Comparison of ENCODE assay signal across 8 mouse cellular contexts in genomic region chr13:96431595-96432156, GRCm38 (mm10). TPM values are rescaled to one million over a fixed set of nuclear protein-coding genes. Genes with fewer than 3 reads are reported as not detected.
DNase-seq lines count a peak whose midpoint lies in the region; ATAC-seq lines count a peak whose summit lies in the region.

No protein-coding gene starts in this region.

- H3K9ac ChIP-seq in intestine, embryonic 16.5 days (ENCODE audit: low read depth, low read length) = 0 out of 2 replicates have a peak overlapping the region, but pooled peaks have one; percentile 44
- no peak overlapping the region for H3K9ac ChIP-seq in midbrain, embryonic 11.5 days (ENCODE audit: low read length)

- H3K27ac ChIP-seq in intestine, embryonic 16.5 days (ENCODE audit: low read length) = no peak overlapping the region
- no peak overlapping the region for H3K27ac ChIP-seq in midbrain, embryonic 11.5 days (ENCODE audit: low read depth, low read length)

- peaks cover 26% of the 10 kb centered on the region for H3K4me1 ChIP-seq in intestine, embryonic 16.5 days (ENCODE audit: control insufficient read depth, insufficient read depth, low read length)
- peaks cover 4% of the 10 kb centered on the region; the same call in 1 of the 2 replicates for H3K4me1 ChIP-seq in midbrain, embryonic 11.5 days (ENCODE audit: control insufficient read depth, insufficient read depth, low read length)

- intact Hi-C loops in left cerebral cortex, postnatal 25 days (cut with DNase I) = loop anchor here (1.0 kb wide), 1 partner anchor 162 kb away; no protein-coding TSS in a partner anchor

- no peaks in the 10 kb centered on the region for H3K36me3 ChIP-seq in intestine, embryonic 16.5 days (ENCODE audit: control insufficient read depth, insufficient read depth, low read length)
- H3K36me3 ChIP-seq in midbrain, embryonic 11.5 days (ENCODE audit: control insufficient read depth, insufficient read depth, low read length) = no peaks in the 10 kb centered on the region

- no peak overlapping the region for H3K4me3 ChIP-seq in intestine, embryonic 16.5 days (ENCODE audit: low read length)
- H3K4me3 ChIP-seq in midbrain, embryonic 11.5 days (ENCODE audit: low read depth, low read length) = no peak overlapping the region

- H3K27me3 ChIP-seq in intestine, embryonic 16.5 days (replicated peaks; ENCODE audit: control insufficient read depth, insufficient read depth, low read length) = no peaks in the 10 kb centered on the region
- H3K27me3 ChIP-seq in midbrain, embryonic 11.5 days (ENCODE audit: control insufficient read depth, insufficient read depth, low read length) = no peaks in the 10 kb centered on the region

- DNase-seq in adrenal gland, adult 2 months = peak; percentile 89
- peak; percentile 80 for DNase-seq in embryo, embryonic 11.5 days (ENCODE audit: low read depth, low spot score)
- peak; percentile 38 for DNase-seq in gonadal fat pad, adult 2 months (ENCODE audit: low read depth)
- peak; percentile 87 to 91 for DNase-seq in left cerebral cortex, postnatal 25 days (ENCODE audit: low spot score in 2 of 2)
- DNase-seq in midbrain, embryonic 11.5 days (ENCODE audit: low spot score, missing footprints) = peak; percentile 99
- peak; percentile 99 for DNase-seq in right cerebral cortex, postnatal 4 days
- peak; percentile 85 for DNase-seq in yolk sac, embryonic 10.5 days (ENCODE audit: low spot score)

- no peaks in the 10 kb centered on the region for H3K9me3 ChIP-seq in intestine, embryonic 16.5 days (ENCODE audit: control insufficient read depth, low read length)
- no peaks in the 10 kb centered on the region for H3K9me3 ChIP-seq in midbrain, embryonic 11.5 days (ENCODE audit: control insufficient read depth, low read length)

- 32% methylated on average over 12 of the region's 12 CpGs for WGBS in intestine, embryonic 16.5 days
- 40% methylated on average over 12 of the region's 12 CpGs for WGBS in midbrain, embryonic 11.5 days

- ATAC-seq in intestine, embryonic 16.5 days = peak; percentile 87
- ATAC-seq in midbrain, embryonic 11.5 days (ENCODE audit: low FRiP score) = peak; percentile 83

- H3K4me2 ChIP-seq in intestine, embryonic 16.5 days (ENCODE audit: low read depth, low read length) = no peak overlapping the region
- H3K4me2 ChIP-seq in midbrain, embryonic 11.5 days = no peak overlapping the region

RNA-seq across cellular contexts. Expression of gene Ankdd1b, which starts 39.3 kb away (rescaled TPM):
- under 1 TPM; 0.52 to 0.81 TPM for total RNA-seq in adrenal gland, adult 2 months (2021)
- 0.37 and 0.92 TPM in 2 replicates for polyA plus RNA-seq in adrenal gland, adult 2 months (2012; rRNA removed)
- polyA plus RNA-seq in gonadal fat pad, adult 2 months (2012; rRNA removed) = 0.55 and 0.88 TPM in 2 replicates
- 0.10 and 0.26 TPM in 2 replicates for polyA plus RNA-seq in intestine, embryonic 16.5 days (2015; fragmentation: Nextera tagmentation; extraction: Ambion mirVana)
- total RNA-seq in left cerebral cortex, postnatal 25 days (2021) = under 1 TPM; 0.21 to 0.23 TPM
- polyA plus RNA-seq in midbrain, embryonic 11.5 days (2014; fragmentation: Nextera tagmentation; extraction: Ambion mirVana) = not detected in 2 replicates

RNA-seq across cellular contexts. Expression of gene Poc5, which starts 43.6 kb away (rescaled TPM):
- 10 to 100 TPM; 10.2 to 15.5 TPM for total RNA-seq in adrenal gland, adult 2 months (2021)
- polyA plus RNA-seq in adrenal gland, adult 2 months (2012; rRNA removed) = 3.0 and 3.6 TPM in 2 replicates
- 6.5 and 8.5 TPM in 2 replicates for polyA plus RNA-seq in gonadal fat pad, adult 2 months (2012; rRNA removed)
- 8.9 and 10.7 TPM in 2 replicates for polyA plus RNA-seq in intestine, embryonic 16.5 days (2015; fragmentation: Nextera tagmentation; extraction: Ambion mirVana)
- total RNA-seq in left cerebral cortex, postnatal 25 days (2021) = 10 to 100 TPM; 32.4 to 33.9 TPM
- polyA plus RNA-seq in midbrain, embryonic 11.5 days (2014; fragmentation: Nextera tagmentation; extraction: Ambion mirVana) = 28.5 and 31.5 TPM in 2 replicates

RNA-seq across cellular contexts. Expression of gene Gm17622, which starts 58.9 kb away (rescaled TPM):
- not detected for total RNA-seq in adrenal gland, adult 2 months (2021)
- polyA plus RNA-seq in adrenal gland, adult 2 months (2012; rRNA removed) = not detected in 2 replicates
- polyA plus RNA-seq in gonadal fat pad, adult 2 months (2012; rRNA removed) = not detected in 2 replicates
- polyA plus RNA-seq in intestine, embryonic 16.5 days (2015; fragmentation: Nextera tagmentation; extraction: Ambion mirVana) = not detected in 2 replicates
- not detected for total RNA-seq in left cerebral cortex, postnatal 25 days (2021)
- not detected in 2 replicates for polyA plus RNA-seq in midbrain, embryonic 11.5 days (2014; fragmentation: Nextera tagmentation; extraction: Ambion mirVana)

Comparison
In these comparisons a context has a peak if more than half of its experiments do, and no peak if none do; other contexts are left out.
1. DNase-seq: peak in every context shown above with its lines; median percentile 99 in midbrain, embryonic 11.5 days; 99 in right cerebral cortex, postnatal 4 days; 89 in adrenal gland, adult 2 months; 89 in left cerebral cortex, postnatal 25 days; 85 in yolk sac, embryonic 10.5 days; 80 in embryo, embryonic 11.5 days; 38 in gonadal fat pad, adult 2 months.